Mouse (Mus musculus): ENCODE data around the gene Ptger3. TPM values are rescaled to one million over a fixed set of nuclear protein-coding genes. Genes with fewer than 3 reads are reported as not detected.

Ptger3 gene
- polyA plus RNA-seq, 1 experiment from 2014 or later, result 3.5 TPM

DNA sequence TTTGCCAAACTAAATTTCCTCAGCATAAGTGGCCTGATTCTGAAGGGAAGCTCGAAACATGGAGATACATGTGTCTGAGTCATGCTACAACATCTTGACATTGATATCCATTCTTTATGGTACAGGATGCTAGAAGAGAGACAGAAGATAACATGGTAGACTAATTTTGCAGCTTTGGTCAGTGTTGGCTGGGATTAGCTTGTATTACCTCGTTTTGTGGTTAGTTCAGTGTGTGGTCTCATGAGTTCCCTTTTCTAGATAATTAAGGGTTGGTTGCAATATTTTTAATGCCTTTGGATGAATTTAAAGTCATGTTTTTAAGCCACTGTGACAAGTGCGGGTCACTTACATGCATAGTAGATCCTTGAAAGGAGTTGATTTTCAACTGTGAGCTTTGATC is 119.4 kb downstream of the Ptger3 start:
- no peak for DNase-seq (ENCODE audit: low spot score)
- Histone ChIP-seq H3K27ac (no peak overlapping the region), H3K27me3 (ENCODE audit: insufficient read depth, poor library complexity, severe bottlenecking) (no peaks in the 10 kb centered on the region), H3K9me3 (no peaks in the 10 kb centered on the region), H3K4me3 (no peak overlapping the region), H3K36me3 (no peaks in the 10 kb centered on the region), H3K4me1 (replicated peaks) (no peaks in the 10 kb centered on the region)
- 82% methylated on average over 3 of the region's 3 CpGs for WGBS

DNA sequence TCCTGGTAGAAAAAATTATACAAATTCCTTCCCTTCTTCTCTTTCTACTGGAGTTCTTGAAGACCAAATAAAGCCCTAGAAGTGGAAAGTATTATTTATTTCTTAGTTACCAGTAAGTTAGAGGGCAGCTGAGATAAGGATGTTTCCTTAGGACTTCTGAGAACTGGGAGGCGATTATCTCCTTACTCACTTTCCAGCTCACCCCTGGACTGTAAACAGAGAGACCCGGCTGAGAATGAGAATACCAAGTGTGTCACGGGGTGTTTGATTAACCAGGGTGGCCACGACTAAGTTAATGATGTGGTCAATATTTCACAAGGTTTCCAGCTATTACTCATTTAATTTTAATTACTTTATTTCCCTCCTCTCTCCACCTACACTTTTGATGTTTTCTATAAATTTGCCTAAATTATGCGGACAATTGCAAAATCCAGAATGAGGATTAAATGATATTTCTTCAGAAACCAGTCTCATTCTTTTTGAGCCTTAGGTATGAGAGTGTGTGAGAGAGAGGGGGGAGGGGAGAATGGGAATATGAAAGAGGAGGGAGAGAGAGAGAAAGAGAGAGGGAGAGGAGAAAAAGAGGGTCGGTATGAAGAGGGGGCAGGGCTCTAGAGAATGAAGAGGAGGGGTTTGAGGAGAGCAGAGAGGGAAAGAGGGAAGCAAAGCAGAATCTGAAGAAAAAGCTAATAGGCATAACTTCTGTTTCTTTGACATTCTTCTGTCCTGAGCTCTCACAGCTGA is 121.9 kb downstream of the Ptger3 start:
- Histone ChIP-seq H3K27ac (no peak overlapping the region), H3K4me1 (replicated peaks) (no peaks in the 10 kb centered on the region), H3K27me3 (ENCODE audit: insufficient read depth, poor library complexity, severe bottlenecking) (no peaks in the 10 kb centered on the region), H3K4me3 (no peak overlapping the region), H3K36me3 (no peaks in the 10 kb centered on the region), H3K9me3 (no peaks in the 10 kb centered on the region)
- 69% methylated on average over 6 of the region's 6 CpGs for WGBS
- no peak for DNase-seq (ENCODE audit: low spot score)

MicroRNAs within 50 kb of the gene (microRNA counts, 519-probe panel; counts per million panel counts)
- 1,255 counts per million, percentile 77 among the panel's probes with 10 or more counts for microRNA mmu-miR-186

Other genes with a start within 250 kb of the Ptger3 start
- 90.4 and 107 TPM in 2 replicates for gene Zranb2, start 32.7 kb upstream of the Ptger3 start, polyA plus RNA-seq (2016; fragmentation: Nextera tagmentation; extraction: Ambion mirVana)

Measured in hindbrain, embryonic 10.5 days (tissue).